8 mouse cellular contexts compared by ENCODE assay signal in genomic region chr2:168049002-168049635, GRCm38 (mm10). TPM values are rescaled to one million over a fixed set of nuclear protein-coding genes. Genes with fewer than 3 reads are reported as not detected.
DNase-seq lines count a peak whose midpoint lies in the region; ATAC-seq lines count a peak whose summit lies in the region.

No protein-coding gene starts in this region.

- peak overlapping the region; percentile 52 for H3K4me3 ChIP-seq in kidney, embryonic 15.5 days (replicated peaks)
- peak overlapping the region; percentile 58 for H3K4me3 ChIP-seq in embryonic facial prominence, embryonic 14.5 days (ENCODE audit: low read depth, low read length)
- H3K4me3 ChIP-seq in intestine, embryonic 15.5 days (replicated peaks), result peak overlapping the region; percentile 60
- H3K4me3 ChIP-seq in midbrain, embryonic 16.5 days (ENCODE audit: low read depth, low read length), result no peak overlapping the region

- no peaks in the 10 kb centered on the region for H3K36me3 ChIP-seq in kidney, embryonic 15.5 days
- H3K36me3 ChIP-seq in embryonic facial prominence, embryonic 14.5 days (ENCODE audit: control insufficient read depth, insufficient read depth, low read length), result no peaks in the 10 kb centered on the region
- no peaks in the 10 kb centered on the region for H3K36me3 ChIP-seq in intestine, embryonic 15.5 days
- H3K36me3 ChIP-seq in midbrain, embryonic 16.5 days (ENCODE audit: control insufficient read depth, insufficient read depth, low read length), result no peaks in the 10 kb centered on the region

- H3K4me1 ChIP-seq in kidney, embryonic 15.5 days, result peaks cover 46% of the 10 kb centered on the region
- peaks cover 25% of the 10 kb centered on the region for H3K4me1 ChIP-seq in embryonic facial prominence, embryonic 14.5 days (ENCODE audit: control insufficient read depth, insufficient read depth, low read length)
- H3K4me1 ChIP-seq in intestine, embryonic 15.5 days (replicated peaks), result peaks cover 48% of the 10 kb centered on the region
- H3K4me1 ChIP-seq in midbrain, embryonic 16.5 days (ENCODE audit: control insufficient read depth, insufficient read depth, low read length), result peaks cover 15% of the 10 kb centered on the region

- ATAC-seq in kidney, embryonic 15.5 days (replicated peaks; ENCODE audit: low FRiP score), result no peak
- ATAC-seq in embryonic facial prominence, embryonic 14.5 days (ENCODE audit: low read depth), result no peak
- ATAC-seq in intestine, embryonic 15.5 days, result no peak
- no peak for ATAC-seq in midbrain, embryonic 16.5 days

- H3K27me3 ChIP-seq in kidney, embryonic 15.5 days, result peaks cover 26% of the 10 kb centered on the region
- 0 out of 2 replicates have a peak, but pooled peaks cover 4% of the 10 kb centered on the region for H3K27me3 ChIP-seq in embryonic facial prominence, embryonic 14.5 days (replicated peaks; ENCODE audit: control insufficient read depth, insufficient read depth, low read length)
- H3K27me3 ChIP-seq in intestine, embryonic 15.5 days (replicated peaks), result no peaks in the 10 kb centered on the region
- H3K27me3 ChIP-seq in midbrain, embryonic 16.5 days (ENCODE audit: control insufficient read depth, insufficient read depth, low read depth, low read length), result peaks cover 24% of the 10 kb centered on the region

- H3K27ac ChIP-seq in kidney, embryonic 15.5 days, result peak overlapping the region; percentile 27; the same call in 1 of the 2 replicates
- H3K27ac ChIP-seq in embryonic facial prominence, embryonic 14.5 days (replicated peaks; ENCODE audit: low read depth, low read length), result peak overlapping the region; percentile 67
- peak overlapping the region; percentile 37; the same call in 1 of the 2 replicates for H3K27ac ChIP-seq in intestine, embryonic 15.5 days
- H3K27ac ChIP-seq in midbrain, embryonic 16.5 days (ENCODE audit: low read length), result no peak overlapping the region

- DNase-seq in kidney, adult 18-20 months, result no peak
- DNase-seq in embryonic facial prominence, embryonic 14.5 days (ENCODE audit: low spot score), result peak; percentile 85
- no peak for DNase-seq in spleen, postnatal 36 days (ENCODE audit: low spot score in 2 of 2)
- no peak for DNase-seq in c-Kit-positive CD71-positive TER-119-positive erythroid progenitor cells, embryonic 14.5 days (ENCODE audit: low spot score)
- DNase-seq in thymus, postnatal 4 days, result no peak

- H3K9ac ChIP-seq in kidney, embryonic 15.5 days, result no peak overlapping the region
- peak overlapping the region; percentile 74 for H3K9ac ChIP-seq in embryonic facial prominence, embryonic 14.5 days (ENCODE audit: low read depth, low read length)
- H3K9ac ChIP-seq in intestine, embryonic 15.5 days, result peak overlapping the region; percentile 66; the same call in 1 of the 2 replicates
- H3K9ac ChIP-seq in midbrain, embryonic 16.5 days (ENCODE audit: low read depth, low read length), result no peak overlapping the region

- no peaks in the 10 kb centered on the region for H3K9me3 ChIP-seq in kidney, embryonic 15.5 days (replicated peaks)
- no peaks in the 10 kb centered on the region for H3K9me3 ChIP-seq in embryonic facial prominence, embryonic 14.5 days (ENCODE audit: control insufficient read depth, low read length)
- no peaks in the 10 kb centered on the region for H3K9me3 ChIP-seq in intestine, embryonic 15.5 days
- H3K9me3 ChIP-seq in midbrain, embryonic 16.5 days (replicated peaks; ENCODE audit: control insufficient read depth, low read length, poor library complexity, severe bottlenecking), result no peaks in the 10 kb centered on the region

- peak overlapping the region; percentile 96 for H3K4me2 ChIP-seq in kidney, embryonic 15.5 days
- peak overlapping the region; percentile 91 for H3K4me2 ChIP-seq in embryonic facial prominence, embryonic 14.5 days (ENCODE audit: low read depth, low read length)
- peak overlapping the region; percentile 93 for H3K4me2 ChIP-seq in intestine, embryonic 15.5 days (replicated peaks)
- H3K4me2 ChIP-seq in midbrain, embryonic 16.5 days (ENCODE audit: low read length), result peak overlapping the region; percentile 19; the same call in 1 of the 2 replicates

- WGBS in kidney, embryonic 15.5 days, result 13% methylated on average over 16 of the region's 16 CpGs
- 17% methylated on average over 12 of the region's 16 CpGs for WGBS in embryonic facial prominence, embryonic 14.5 days
- WGBS in intestine, embryonic 15.5 days, result 25% methylated on average over 16 of the region's 16 CpGs
- WGBS in midbrain, embryonic 16.5 days, result 13% methylated on average over 16 of the region's 16 CpGs

RNA-seq across cellular contexts. Expression of gene Pard6b, which starts 31.7 kb away (rescaled TPM):
- polyA plus RNA-seq in kidney, embryonic 15.5 days (2015; fragmentation: Nextera tagmentation; extraction: Ambion mirVana), result 19.0 and 20.4 TPM in 2 replicates
- polyA plus RNA-seq in embryonic facial prominence, embryonic 14.5 days (2014; fragmentation: Nextera tagmentation; extraction: Ambion mirVana), result 2.9 and 3.0 TPM in 2 replicates
- 16.9 and 17.4 TPM in 2 replicates for polyA plus RNA-seq in intestine, embryonic 15.5 days (2015; fragmentation: Nextera tagmentation; extraction: Ambion mirVana)
- 6.8 and 7.3 TPM in 2 replicates for polyA plus RNA-seq in midbrain, embryonic 16.5 days (2015; fragmentation: Nextera tagmentation; extraction: Ambion mirVana)

RNA-seq across cellular contexts. Expression of gene Ripor3, which starts 38.7 kb away (rescaled TPM):
- 1.6 and 1.9 TPM in 2 replicates for polyA plus RNA-seq in kidney, embryonic 15.5 days (2015; fragmentation: Nextera tagmentation; extraction: Ambion mirVana)
- polyA plus RNA-seq in embryonic facial prominence, embryonic 14.5 days (2014; fragmentation: Nextera tagmentation; extraction: Ambion mirVana), result 4.1 and 5.9 TPM in 2 replicates
- 3.7 and 4.2 TPM in 2 replicates for polyA plus RNA-seq in intestine, embryonic 15.5 days (2015; fragmentation: Nextera tagmentation; extraction: Ambion mirVana)
- 0.53 and 0.58 TPM in 2 replicates for polyA plus RNA-seq in midbrain, embryonic 16.5 days (2015; fragmentation: Nextera tagmentation; extraction: Ambion mirVana)

Comparison
In these comparisons a context has a peak if more than half of its experiments do, and no peak if none do; other contexts are left out.
1. H3K4me2 ChIP-seq: peak in every context shown above with its lines; median percentile 96 in kidney, embryonic 15.5 days; 93 in intestine, embryonic 15.5 days; 91 in embryonic facial prominence, embryonic 14.5 days; 19 in midbrain, embryonic 16.5 days.
2. H3K9ac ChIP-seq: peak in embryonic facial prominence, embryonic 14.5 days (single experiment) and intestine, embryonic 15.5 days (single experiment); none in kidney, embryonic 15.5 days (single experiment) and midbrain, embryonic 16.5 days (single experiment).